Mouse (Mus musculus) liver, embryonic 15.5 days (tissue): ENCODE data around the gene Ikzf3. TPM values are rescaled to one million over a fixed set of nuclear protein-coding genes. Genes with fewer than 3 reads are reported as not detected.

ENCODE experiments used
- ATAC-seq: fragments of 200-750 bp; cut with Nextera tagmentation; 2 replicates; pipeline ENCODE4 v1.8.0; 2017; ENCODE audit warnings: moderate number of reproducible peaks, mild to moderate bottlenecking, moderate library complexity; ENCODE audit not compliant: insufficient read depth
- H3K27ac ChIP-seq: fragments of 300-500 bp; sonication (generic); replicated peaks from 2 replicates; pipeline ENCODE4 v1.5.1; 2015; ENCODE audit warnings: mild to moderate bottlenecking, inconsistent platforms
- H3K27me3 ChIP-seq: fragments of 300-500 bp; sonication (generic); 2 replicates; pipeline ENCODE4 v1.6.1; 2015; ENCODE audit warnings: mild to moderate bottlenecking, inconsistent platforms
- H3K36me3 ChIP-seq: fragments of 300-500 bp; sonication (generic); replicated peaks from 2 replicates; pipeline ENCODE4 v1.6.1; 2015; ENCODE audit warnings: moderate library complexity, mild to moderate bottlenecking, inconsistent platforms
- H3K4me1 ChIP-seq: fragments of 300-500 bp; sonication (generic); replicated peaks from 2 replicates; pipeline ENCODE4 v1.6.1; 2015; ENCODE audit warnings: inconsistent platforms
- H3K4me2 ChIP-seq: fragments of 300-500 bp; sonication (generic); 2 replicates; pipeline ENCODE4 v1.6.1; 2015; ENCODE audit warnings: moderate library complexity, mild to moderate bottlenecking, inconsistent platforms
- H3K4me3 ChIP-seq: fragments of 300-500 bp; sonication (generic); replicated peaks from 2 replicates; pipeline ENCODE4 v1.5.1; 2015; ENCODE audit warnings: mild to moderate bottlenecking, inconsistent platforms
- H3K9ac ChIP-seq: fragments of 300-500 bp; sonication (generic); 2 replicates; pipeline ENCODE4 v1.6.1; 2015; ENCODE audit warnings: moderate library complexity, mild to moderate bottlenecking, inconsistent platforms
- H3K9me3 ChIP-seq: fragments of 300-500 bp; sonication (generic); replicated peaks from 2 replicates; pipeline ENCODE4 v1.6.1; 2016; ENCODE audit warnings: inconsistent platforms
- WGBS: fragments of 180-500 bp; shearing (Covaris S2); methylation state at CpG from one replicate; pipeline ENCODE4 v1.1.7; 2015; ENCODE audit warnings: mixed read lengths; ENCODE audit not compliant: insufficient replicate concordance; 5-methylcytosine and 5-hydroxymethylcytosine counted together
- polyA plus RNA-seq: library from polyadenylated mRNA; unstranded; fragments of >200 nt; fragmentation: Nextera tagmentation; extraction: Ambion mirVana; gene quantifications from 2 replicates; pipeline ENCODE4 v1.2.1, GENCODE M21; 2015

Gene Ikzf3
- polyA plus RNA-seq, 1 experiment from 2014 or later = 0.10 TPM

GRCm38 (mm10) chr11:98457367-98458120, 88.3 kb downstream of the Ikzf3 start:
- 1% methylated on average over 56 of the region's 64 CpGs for WGBS
- H3K4me3 ChIP-seq = peak overlapping the region; percentile 62
- no peak overlapping the region for H3K27ac ChIP-seq
- H3K9me3 ChIP-seq = no peaks in the 10 kb centered on the region
- H3K4me2 ChIP-seq = peak overlapping the region; percentile 80
- peaks cover 66% of the 10 kb centered on the region for H3K27me3 ChIP-seq
- peaks cover 15% of the 10 kb centered on the region for H3K4me1 ChIP-seq
- ATAC-seq = peak; percentile 65
- peaks cover 18% of the 10 kb centered on the region; the same call in 1 of the 2 replicates for H3K36me3 ChIP-seq
- peak overlapping the region; percentile 37 for H3K9ac ChIP-seq

GRCm38 (mm10) chr11:98456945-98457344, 88.9 kb downstream of the Ikzf3 start:
- ATAC-seq = peak; percentile 10; the same call in 1 of the 2 replicates
- Histone ChIP-seq H3K4me3 (peak overlapping the region; percentile 62), H3K9ac (no peak overlapping the region; the same call in 1 of the 2 replicates), H3K36me3 (peaks cover 23% of the 10 kb centered on the region; the same call in 1 of the 2 replicates), H3K9me3 (no peaks in the 10 kb centered on the region), H3K4me1 (peaks cover 15% of the 10 kb centered on the region), H3K27ac (no peak overlapping the region), H3K4me2 (peak overlapping the region; percentile 80), H3K27me3 (peaks cover 61% of the 10 kb centered on the region)
- WGBS = 27% methylated on average over 9 of the region's 9 CpGs

- no peak overlapping the region; the same call in 1 of the 2 replicates for H3K4me2 ChIP-seq
- no peak overlapping the region for H3K9ac ChIP-seq
- H3K27ac ChIP-seq = no peak overlapping the region
- H3K27me3 ChIP-seq = peaks cover 57% of the 10 kb centered on the region
- WGBS = 49% methylated on average over 5 of the region's 5 CpGs
- H3K36me3 ChIP-seq = peaks cover 25% of the 10 kb centered on the region; the same call in 1 of the 2 replicates
- no peak for ATAC-seq
- no peak overlapping the region for H3K4me3 ChIP-seq
- peaks cover 15% of the 10 kb centered on the region for H3K4me1 ChIP-seq
- H3K9me3 ChIP-seq = no peaks in the 10 kb centered on the region
Measured at GRCm38 (mm10) chr11:98456545-98456944, 89.3 kb downstream of the Ikzf3 start.

- H3K4me1 ChIP-seq = peaks cover 15% of the 10 kb centered on the region
- H3K27ac ChIP-seq = no peak overlapping the region
- H3K9ac ChIP-seq = no peak overlapping the region
- H3K27me3 ChIP-seq = peaks cover 50% of the 10 kb centered on the region
- H3K4me3 ChIP-seq = no peak overlapping the region
- no peaks in the 10 kb centered on the region for H3K9me3 ChIP-seq
- ATAC-seq = no peak
- peaks cover 34% of the 10 kb centered on the region for H3K36me3 ChIP-seq
- no peak overlapping the region for H3K4me2 ChIP-seq
- 78% methylated on average over 4 of the region's 4 CpGs for WGBS
Measured at GRCm38 (mm10) chr11:98455484-98455883, 90.3 kb downstream of the Ikzf3 start.

- no peak for ATAC-seq
- Histone ChIP-seq H3K4me1 (no peaks in the 10 kb centered on the region; the same call in 1 of the 2 replicates), H3K9ac (no peak overlapping the region), H3K4me3 (0 out of 2 replicates have a peak overlapping the region, but pooled peaks have one; percentile 42), H3K27ac (no peak overlapping the region), H3K36me3 (peaks cover 34% of the 10 kb centered on the region), H3K4me2 (peak overlapping the region; percentile 54), H3K9me3 (no peaks in the 10 kb centered on the region), H3K27me3 (peaks cover 56% of the 10 kb centered on the region)
- 58% methylated on average over 20 of the region's 20 CpGs for WGBS
Measured at GRCm38 (mm10) chr11:98449921-98450771, 95.7 kb downstream of the Ikzf3 start.

- no peak for ATAC-seq
- Histone ChIP-seq H3K27me3 (peaks cover 59% of the 10 kb centered on the region), H3K27ac (no peak overlapping the region), H3K36me3 (peaks cover 28% of the 10 kb centered on the region), H3K9ac (no peak overlapping the region), H3K4me3 (peak overlapping the region; percentile 42), H3K4me1 (no peaks in the 10 kb centered on the region; the same call in 1 of the 2 replicates), H3K4me2 (peak overlapping the region; percentile 54), H3K9me3 (no peaks in the 10 kb centered on the region)
- WGBS = 62% methylated on average over 3 of the region's 3 CpGs
Measured at GRCm38 (mm10) chr11:98449419-98449818, 96.4 kb downstream of the Ikzf3 start.

GRCm38 (mm10) chr11:98448191-98448790, 97.5 kb downstream of the Ikzf3 start:
- Histone ChIP-seq H3K27me3 (peaks cover 68% of the 10 kb centered on the region), H3K4me1 (no peaks in the 10 kb centered on the region; the same call in 1 of the 2 replicates), H3K9me3 (no peaks in the 10 kb centered on the region), H3K9ac (no peak overlapping the region), H3K36me3 (peaks cover 18% of the 10 kb centered on the region), H3K27ac (peak overlapping the region; percentile 79), H3K4me3 (peak overlapping the region; percentile 49), H3K4me2 (peak overlapping the region; percentile 54)
- WGBS = 36% methylated on average over 13 of the region's 13 CpGs
- ATAC-seq = peak; percentile 27; the same call in 1 of the 2 replicates

- Histone ChIP-seq H3K27me3 (peaks cover 68% of the 10 kb centered on the region), H3K4me1 (no peaks in the 10 kb centered on the region; the same call in 1 of the 2 replicates), H3K9ac (no peak overlapping the region), H3K4me2 (no peak overlapping the region), H3K36me3 (peaks cover 16% of the 10 kb centered on the region), H3K9me3 (no peaks in the 10 kb centered on the region), H3K27ac (peak overlapping the region; percentile 79), H3K4me3 (peak overlapping the region; percentile 49)
- WGBS = 19% methylated on average over 7 of the region's 7 CpGs
- ATAC-seq = no peak
Measured at GRCm38 (mm10) chr11:98447475-98447834, 98.4 kb downstream of the Ikzf3 start.

- peak overlapping the region; percentile 49 for H3K4me3 ChIP-seq
- peak; percentile 76 for ATAC-seq
- no peaks in the 10 kb centered on the region for H3K9me3 ChIP-seq
- H3K9ac ChIP-seq = no peak overlapping the region
- H3K4me1 ChIP-seq = no peaks in the 10 kb centered on the region; the same call in 1 of the 2 replicates
- H3K4me2 ChIP-seq = peak overlapping the region; percentile 15
- H3K27ac ChIP-seq = peak overlapping the region; percentile 79
- WGBS = 7% methylated on average over 32 of the region's 33 CpGs
- H3K36me3 ChIP-seq = peaks cover 10% of the 10 kb centered on the region; the same call in 1 of the 2 replicates
- H3K27me3 ChIP-seq = peaks cover 68% of the 10 kb centered on the region
Measured at GRCm38 (mm10) chr11:98446562-98447474, 99.0 kb downstream of the Ikzf3 start.

- peak within 1 kb of the TSS; percentile 79 for H3K27ac ChIP-seq
- H3K9ac ChIP-seq = no peak within 1 kb of the TSS
- ATAC-seq = peak; percentile 22
- H3K36me3 ChIP-seq = peaks cover 6% of the 10 kb centered on the region; the same call in 1 of the 2 replicates
- H3K9me3 ChIP-seq = no peaks in the 10 kb centered on the region
- peaks cover 68% of the 10 kb centered on the region for H3K27me3 ChIP-seq
- no peaks in the 10 kb centered on the region; the same call in 1 of the 2 replicates for H3K4me1 ChIP-seq
- WGBS = 9% methylated on average over 5 of the region's 5 CpGs
- peak within 1 kb of the TSS; percentile 15 for H3K4me2 ChIP-seq
- H3K4me3 ChIP-seq = peak within 1 kb of the TSS; percentile 49
Measured at GRCm38 (mm10) chr11:98446213-98446561, 99.6 kb downstream of the Ikzf3 start, which contains the start of gene Grb7. Grb7 (plus strand) TSS chr11:98446394.
